Mouse (Mus musculus) stomach, postnatal 0 days (tissue): ENCODE results near the gene Zc3hav1. TPM values are rescaled to one million over a fixed set of nuclear protein-coding genes. Genes with fewer than 3 reads are reported as not detected.

Experiments
- ATAC-seq: fragments of 200-750 bp; cut with Nextera tagmentation; 2 replicates; pipeline ENCODE4 v1.8.0; 2017; ENCODE audit not compliant: low FRiP score, low TSS enrichment
- DNase-seq: peaks from one replicate; pipeline ENCODE4 v3.0.0-alpha.2; 2016; ENCODE audit warnings: low spot score
- H3K27ac ChIP-seq: fragments of 300-500 bp; sonication (generic); replicated peaks from 2 replicates; pipeline ENCODE4 v1.5.1; 2014; ENCODE audit warnings: mild to moderate bottlenecking, control low read depth
- H3K27me3 ChIP-seq: fragments of 300-500 bp; sonication (generic); 2 replicates; pipeline ENCODE4 v1.6.1; 2014; ENCODE audit warnings: low read length; ENCODE audit not compliant: control insufficient read depth, insufficient read depth
- H3K36me3 ChIP-seq: fragments of 300-500 bp; sonication (generic); 2 replicates; pipeline ENCODE4 v1.6.1; 2014; ENCODE audit warnings: low read length, mixed read lengths; ENCODE audit not compliant: control insufficient read depth, insufficient read depth
- H3K4me1 ChIP-seq: fragments of 300-500 bp; sonication (generic); replicated peaks from 2 replicates; pipeline ENCODE4 v1.6.1; 2014; ENCODE audit warnings: antibody characterized with exemption; ENCODE audit not compliant: control insufficient read depth, insufficient read depth
- H3K4me2 ChIP-seq: fragments of 300-500 bp; sonication (generic); replicated peaks from 2 replicates; pipeline ENCODE4 v1.6.1; 2014; ENCODE audit warnings: low read depth, mild to moderate bottlenecking, control low read depth, moderate library complexity
- H3K4me3 ChIP-seq: fragments of 300-500 bp; sonication (generic); 2 replicates; pipeline ENCODE4 v1.5.1; 2014; ENCODE audit warnings: low read depth, low read length, control low read depth
- H3K9ac ChIP-seq: fragments of 300-500 bp; sonication (generic); 2 replicates; pipeline ENCODE4 v1.6.1; 2014; ENCODE audit warnings: mild to moderate bottlenecking, low read length, control low read depth, mixed read lengths
- H3K9me3 ChIP-seq: fragments of 300-500 bp; sonication (generic); 2 replicates; pipeline ENCODE4 v1.6.1; 2016; ENCODE audit warnings: low read length; ENCODE audit not compliant: control insufficient read depth
- CTCF ChIP-seq: IDR thresholded peaks from 2 replicates; pipeline ENCODE4 v1.5.1; 2016; ENCODE audit warnings: antibody characterized with exemption, low read depth, mild to moderate bottlenecking, moderate library complexity
- EP300 ChIP-seq: optimal IDR thresholded peaks from 2 replicates; pipeline ENCODE3; 2016; ENCODE audit warnings: antibody characterized with exemption
- WGBS: fragments of 180-500 bp; shearing (Covaris S2); extraction: QIAGEN DNeasy Blood & Tissue Kit; methylation state at CpG from one replicate; pipeline ENCODE4 v1.1.7; 2014; 5-methylcytosine and 5-hydroxymethylcytosine counted together
- polyA plus RNA-seq: library from polyadenylated mRNA; unstranded; fragments of >200 nt; fragmentation: Nextera tagmentation; extraction: Ambion mirVana; gene quantifications from 2 replicates; pipeline ENCODE4 v1.2.1, GENCODE M21; 2015

The Zc3hav1 gene
- polyA plus RNA-seq, 1 experiment from 2014 or later = 12.7 TPM

DNA sequence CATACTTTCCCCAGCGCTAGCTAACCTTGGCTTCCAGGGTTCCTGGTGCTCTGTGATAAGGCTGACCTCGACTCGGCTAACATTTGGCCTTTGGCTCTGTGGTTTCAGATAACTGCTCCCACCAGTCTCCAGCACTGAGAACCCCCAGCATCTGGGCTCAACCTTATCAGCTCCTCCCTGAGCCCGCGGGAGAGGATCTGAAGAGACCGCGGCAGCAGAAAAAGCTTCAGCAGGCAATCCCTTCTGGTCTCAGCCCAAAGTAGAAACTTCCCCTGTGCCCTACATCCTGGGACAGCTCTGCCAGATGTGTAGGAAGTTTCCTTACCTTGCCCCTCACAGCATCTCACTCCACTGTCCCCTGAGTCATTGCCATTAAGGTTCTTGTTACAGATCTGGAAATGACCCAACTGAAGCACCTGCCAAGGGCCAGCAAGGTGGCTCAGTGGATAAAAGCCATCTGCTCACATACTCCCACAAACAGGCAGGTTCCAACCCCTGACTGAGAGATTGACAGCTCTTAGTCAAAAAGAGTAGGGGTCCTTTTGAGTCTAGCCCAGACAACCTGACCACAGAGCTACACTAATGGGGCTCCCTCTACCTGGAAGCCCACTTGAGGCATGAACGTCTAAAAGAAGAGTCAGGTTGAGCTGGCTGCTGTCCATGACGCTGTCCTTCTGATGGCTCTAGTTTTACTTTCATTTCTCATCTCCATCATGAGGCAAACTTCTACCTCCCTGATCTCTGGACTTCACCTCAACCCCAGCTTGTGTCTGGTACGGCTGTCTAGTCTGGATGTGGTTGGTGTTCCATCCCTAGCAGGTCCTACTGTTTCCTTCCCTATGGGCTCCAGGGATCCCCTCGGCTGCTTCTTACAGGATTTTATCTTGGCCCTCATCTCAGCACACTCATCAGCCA, 12.4 kb downstream of the Zc3hav1 start:
- no peaks in the 10 kb centered on the region for H3K9me3 ChIP-seq
- WGBS = 35% methylated on average over 11 of the region's 11 CpGs
- no peak overlapping the region for H3K9ac ChIP-seq
- ATAC-seq (no peak), DNase-seq (no peak)
- H3K4me1 ChIP-seq = 0 out of 2 replicates have a peak, but pooled peaks cover 2% of the 10 kb centered on the region
- no peaks in the 10 kb centered on the region for H3K27me3 ChIP-seq
- TF ChIP-seq CTCF = no peak
- no peaks in the 10 kb centered on the region; the same call in 1 of the 2 replicates for H3K36me3 ChIP-seq
- no peak overlapping the region for H3K4me3 ChIP-seq
- H3K27ac ChIP-seq = no peak overlapping the region
- H3K4me2 ChIP-seq = no peak overlapping the region

DNA sequence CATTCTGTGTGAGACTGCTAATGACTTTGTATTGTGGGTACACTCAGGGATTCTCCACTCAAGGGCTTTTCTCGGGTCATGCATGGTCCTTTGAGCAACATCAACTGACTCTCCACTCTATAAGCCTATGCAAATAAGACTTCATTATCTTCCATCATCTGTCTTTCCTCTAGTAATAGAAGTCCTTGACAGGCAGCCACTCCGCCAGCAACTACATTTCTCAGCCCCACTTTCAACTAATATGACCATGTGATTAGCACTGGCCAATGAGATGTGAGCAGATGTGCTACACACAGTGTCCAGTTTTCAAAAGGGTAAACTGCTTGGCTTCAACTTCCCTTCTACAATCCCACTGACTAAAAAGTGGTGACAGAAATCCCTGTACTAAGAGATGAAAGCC, 15.3 kb downstream of the Zc3hav1 start:
- H3K9me3 ChIP-seq = no peaks in the 10 kb centered on the region
- WGBS = 58% methylated on average over 2 of the region's 2 CpGs
- H3K27ac ChIP-seq = no peak overlapping the region
- no peak overlapping the region for H3K4me3 ChIP-seq
- H3K4me2 ChIP-seq = no peak overlapping the region
- DNase-seq (no peak), ATAC-seq (no peak)
- H3K36me3 ChIP-seq = no peaks in the 10 kb centered on the region; the same call in 1 of the 2 replicates
- no peak for TF ChIP-seq CTCF
- no peak for TF ChIP-seq EP300
- no peak overlapping the region for H3K9ac ChIP-seq
- no peaks in the 10 kb centered on the region for H3K27me3 ChIP-seq
- H3K4me1 ChIP-seq = 0 out of 2 replicates have a peak, but pooled peaks cover 2% of the 10 kb centered on the region

GRCm38 (mm10) chr6:38337951-38338350, 16.5 kb downstream of the Zc3hav1 start:
- 55% methylated on average over 6 of the region's 6 CpGs for WGBS
- ATAC-seq = peak; percentile 77

GRCm38 (mm10) chr6:38337166-38337705, 17.2 kb downstream of the Zc3hav1 start:
- ATAC-seq = no peak
- H3K9me3 ChIP-seq = no peaks in the 10 kb centered on the region
- TF ChIP-seq CTCF (peak; percentile 31; the same call in 1 of the 2 replicates), EP300 (no peak)
- H3K36me3 ChIP-seq = no peaks in the 10 kb centered on the region; the same call in 1 of the 2 replicates
- 0 out of 2 replicates have a peak, but pooled peaks cover 2% of the 10 kb centered on the region for H3K4me1 ChIP-seq
- no peak overlapping the region for H3K9ac ChIP-seq
- H3K27me3 ChIP-seq = no peaks in the 10 kb centered on the region
- DNase-seq = no peak
- H3K4me2 ChIP-seq = no peak overlapping the region
- no peak overlapping the region for H3K27ac ChIP-seq
- H3K4me3 ChIP-seq = no peak overlapping the region
- whole genome bisulfite sequencing = 92% methylated on average over 4 of the region's 4 CpGs

More at GRCm38 (mm10) chr6:38337951-38338350, 16.5 kb downstream of the Zc3hav1 start:
- Histone ChIP-seq H3K9ac (no peak overlapping the region), H3K9me3 (no peaks in the 10 kb centered on the region), H3K4me2 (no peak overlapping the region), H3K4me1 (0 out of 2 replicates have a peak, but pooled peaks cover 2% of the 10 kb centered on the region), H3K36me3 (no peaks in the 10 kb centered on the region; the same call in 1 of the 2 replicates), H3K27me3 (no peaks in the 10 kb centered on the region), H3K27ac (no peak overlapping the region), H3K4me3 (no peak overlapping the region)
- TF ChIP-seq CTCF = no peak
- no peak for TF ChIP-seq EP300
- DNase-seq = peak; percentile 61

- H3K9ac ChIP-seq = no peak overlapping the region
- H3K27ac ChIP-seq = no peak overlapping the region
- no peak for TF ChIP-seq CTCF
- TF ChIP-seq EP300 = no peak
- ATAC-seq = peak; percentile 30; the same call in 1 of the 2 replicates
- H3K4me1 ChIP-seq = no peaks in the 10 kb centered on the region
- 54% methylated on average over 6 of the region's 6 CpGs for WGBS
- H3K36me3 ChIP-seq = no peaks in the 10 kb centered on the region; the same call in 1 of the 2 replicates
- H3K4me3 ChIP-seq = no peak overlapping the region
- H3K4me2 ChIP-seq = no peak overlapping the region
- H3K9me3 ChIP-seq = no peaks in the 10 kb centered on the region
- DNase-seq = no peak
- no peaks in the 10 kb centered on the region for H3K27me3 ChIP-seq
Measured at GRCm38 (mm10) chr6:38335264-38335663, 19.1 kb downstream of the Zc3hav1 start.
